In genomic region chr16:96625468-96625867, GRCm38 (mm10) we compare ENCODE assay signal across 18 mouse cellular contexts.
"Had no signal": no experiment of that assay in that cellular context is flagged by ENCODE, and none has a peak within 500 bp of the region (broad histone marks: within the 10 kb centered on the region; RNA-seq: fewer than 3 reads in every experiment).

No protein-coding gene starts in this region.

- H3K9ac ChIP-seq: limb, embryonic 13.5 days; liver, embryonic 13.5 days; lung, embryonic 14.5 days had no signal

- H3K4me2 ChIP-seq: limb, embryonic 13.5 days; liver, embryonic 13.5 days; lung, embryonic 14.5 days had no signal

- H3K27ac ChIP-seq: layer of hippocampus, adult 2 months; limb, embryonic 10.5 days; limb, embryonic 13.5 days; liver, embryonic 13.5 days; macrophage; stomach, postnatal 0 days had no signal

- H3K27me3 ChIP-seq: limb, embryonic 13.5 days; liver, embryonic 13.5 days had no signal

- H3K4me1 ChIP-seq: liver, embryonic 13.5 days had no signal

- H3K4me3 ChIP-seq: layer of hippocampus, adult 2 months; limb, embryonic 10.5 days; limb, embryonic 13.5 days; liver, embryonic 13.5 days had no signal

- H3K9me3 ChIP-seq: limb, embryonic 10.5 days; limb, embryonic 13.5 days; liver, embryonic 13.5 days had no signal

- DNase-seq: kidney, adult 18-20 months; kidney, adult 9 months; kidney, postnatal 14 days; layer of hippocampus, adult 9-11 months; liver; liver, embryonic 13.5 days; lung, embryonic 14.5 days; midbrain, embryonic 14.5 days; right cerebral cortex, postnatal 25 days; thymus, adult 2 months; thymus, postnatal 14 days; thymus, postnatal 4 days had no signal

- ATAC-seq: lung, postnatal 0 days had no signal

- H3K36me3 ChIP-seq: limb, embryonic 10.5 days; limb, embryonic 13.5 days; liver, embryonic 13.5 days had no signal
